Mouse (Mus musculus) activated CD4-positive, CD25-positive, alpha-beta regulatory T cell (primary cell): Measurements from ENCODE around the gene Rundc3b. TPM values are rescaled to one million over a fixed set of nuclear protein-coding genes. Genes with fewer than 3 reads are reported as not detected.

Experiments
- polyA plus RNA-seq, 2 experiments: library from polyadenylated mRNA; unstranded; fragments of 100-300 nt; shearing (Covaris generic); gene quantifications; one replicate each; pipeline ENCODE4 v1.2.1; 2017

Gene Rundc3b
- polyA plus RNA-seq = 10 to 100 TPM in 1 of 2 experiments, 1 to 10 TPM in 1; 6.4 to 16.0 TPM

DNA sequence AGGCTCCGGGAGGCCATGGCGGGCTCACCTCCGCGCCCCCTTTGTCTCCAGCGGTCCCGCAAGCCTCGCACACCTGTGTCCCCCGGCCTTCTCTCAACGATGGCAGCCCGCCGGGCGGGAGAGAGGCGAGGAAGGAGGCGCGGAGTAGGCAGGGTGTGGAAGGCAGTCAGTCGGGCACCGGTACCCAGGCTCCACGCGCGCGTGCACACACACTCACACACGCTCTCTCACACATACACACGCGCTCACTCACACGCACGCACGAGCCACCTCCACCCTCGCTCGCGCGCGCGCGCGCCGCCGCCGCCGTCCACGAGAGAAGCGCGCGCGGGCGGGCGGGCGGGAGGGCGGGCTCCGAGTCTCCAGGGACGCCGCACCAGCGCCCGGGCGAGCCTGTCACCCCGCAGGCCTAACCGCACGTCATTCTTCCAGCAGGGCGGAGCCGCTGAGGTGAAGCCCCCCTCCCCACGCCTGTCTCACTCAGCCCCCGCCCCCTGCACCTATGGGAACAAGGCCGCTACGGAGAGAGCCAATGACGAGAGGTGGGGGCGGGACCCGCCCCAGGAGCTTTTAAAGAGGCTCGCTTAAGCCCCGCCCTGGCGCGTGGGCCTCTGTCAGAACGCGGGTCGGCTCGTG lies at the start of gene Rundc3b:
Gene Rundc3b, minus strand, starts transcription at position 357 of the 636 bp plus-strand sequence.

DNA sequence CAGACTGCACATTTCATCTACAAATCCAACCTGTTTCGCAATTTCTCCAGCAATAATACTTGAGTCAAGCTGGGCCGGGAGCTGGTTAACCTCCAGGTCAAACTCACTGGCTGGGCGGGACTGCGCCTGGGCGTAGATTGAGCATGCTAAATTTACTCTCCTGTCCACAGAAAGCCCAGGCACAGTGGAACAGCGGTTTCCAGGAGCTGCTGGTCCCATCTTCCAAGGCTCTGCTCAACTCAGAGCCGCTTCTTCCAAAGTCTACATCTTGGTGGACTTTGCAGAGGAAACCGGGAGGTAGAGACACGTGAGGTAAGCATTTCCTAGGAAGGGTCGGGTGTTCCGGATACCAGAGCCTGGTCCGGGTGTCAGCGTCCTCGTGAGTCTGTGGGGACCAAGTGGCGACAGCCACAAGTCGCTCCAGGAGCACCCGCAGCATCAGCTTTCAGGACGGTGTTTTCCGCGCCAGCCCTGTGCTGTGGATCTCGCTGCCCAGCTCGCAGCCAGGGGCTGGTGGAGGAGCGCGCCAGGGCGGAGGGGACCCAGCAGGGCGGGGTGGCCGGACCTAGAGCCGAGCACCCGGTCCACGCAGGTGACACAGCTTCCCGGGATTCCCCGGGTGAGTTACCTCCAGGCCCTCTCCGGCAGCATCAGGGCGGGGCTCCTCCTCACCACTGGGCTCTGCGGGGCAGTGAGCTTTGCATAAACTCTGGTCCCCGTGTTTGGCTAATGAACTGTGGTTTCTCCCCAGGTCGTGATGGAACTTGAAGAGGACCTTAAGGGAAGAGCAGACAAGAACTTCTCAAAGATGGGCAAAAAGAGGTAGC lies 37.4 kb upstream of the Rundc3b start, which contains the start of gene Abcb1a:
Gene Abcb1a, plus strand, starts transcription at position 167 of the 827 bp plus-strand sequence.

Other genes with a start within 250 kb of the Rundc3b start
- gene Dbf4, start 200.2 kb downstream of the Rundc3b start, polyA plus RNA-seq = 10 to 100 TPM; 31.3 to 32.6 TPM
- 10 to 100 TPM; 14.9 to 25.5 TPM for gene Slc25a40, start 200.1 kb downstream of the Rundc3b start, polyA plus RNA-seq
- 10 to 100 TPM in 1 of 2 experiments, 1 to 10 TPM in 1; 6.0 to 50.4 TPM for gene Abcb1a, start 37.1 kb upstream of the Rundc3b start, polyA plus RNA-seq
- 10 to 100 TPM in 1 of 2 experiments, 1 to 10 TPM in 1; 9.5 to 10.0 TPM for gene Abcb1b, start 175.2 kb upstream of the Rundc3b start, polyA plus RNA-seq